Mouse (Mus musculus) monocyte, adult 2 months (primary cell): ENCODE data around the gene Tmem156.
A peak's percentile ranks its signal among the peaks of the same experiment; 100 is the strongest.

Experiments
- DNase-seq, 2 experiments: peaks; one replicate each; pipeline ENCODE4 v3.0.0; 2022; ENCODE audit warnings: low spot score in 2 of 2, low read depth in 1 of 2

The Tmem156 gene

DNA sequence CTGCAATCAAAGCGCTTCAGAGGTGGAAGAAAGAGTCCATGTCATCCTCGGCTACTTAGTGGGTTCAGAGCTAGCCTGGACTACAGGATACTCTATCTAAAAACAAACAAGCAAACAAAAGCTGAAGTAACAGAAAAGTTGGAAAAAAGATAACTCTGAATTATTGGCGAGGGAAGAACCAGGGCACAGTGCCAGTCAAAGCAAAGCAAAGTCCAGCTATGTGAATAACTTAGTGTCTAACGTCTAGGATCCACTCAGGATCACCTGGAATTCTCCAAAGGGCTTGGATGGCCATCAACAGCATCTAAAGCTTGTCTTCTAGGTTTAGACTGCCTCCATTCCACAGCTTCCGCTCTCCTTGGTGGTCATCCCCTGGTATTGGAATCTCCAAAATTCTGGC is 5.5 kb upstream of the Tmem156 start:
- no peak for DNase-seq

DNA sequence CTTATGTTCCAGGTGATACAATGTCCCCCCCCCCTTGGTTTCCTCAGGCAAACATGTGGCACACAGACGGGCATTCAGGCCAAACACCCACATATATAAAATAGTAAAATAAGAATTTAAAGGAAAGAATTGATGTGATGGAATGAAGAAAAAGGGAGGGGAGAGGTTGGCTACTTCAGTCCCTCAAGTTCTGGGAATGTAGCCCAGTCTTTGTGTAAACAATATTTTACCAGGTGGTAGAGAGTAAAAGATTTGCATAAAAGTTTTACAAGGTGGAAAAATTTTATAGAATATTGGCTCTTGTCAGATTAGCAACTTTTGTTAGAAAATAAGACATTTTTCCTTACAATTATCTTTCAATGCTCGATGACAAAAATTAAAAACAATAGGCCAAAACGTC is 4.9 kb upstream of the Tmem156 start:
- DNase-seq: no peak

DNA sequence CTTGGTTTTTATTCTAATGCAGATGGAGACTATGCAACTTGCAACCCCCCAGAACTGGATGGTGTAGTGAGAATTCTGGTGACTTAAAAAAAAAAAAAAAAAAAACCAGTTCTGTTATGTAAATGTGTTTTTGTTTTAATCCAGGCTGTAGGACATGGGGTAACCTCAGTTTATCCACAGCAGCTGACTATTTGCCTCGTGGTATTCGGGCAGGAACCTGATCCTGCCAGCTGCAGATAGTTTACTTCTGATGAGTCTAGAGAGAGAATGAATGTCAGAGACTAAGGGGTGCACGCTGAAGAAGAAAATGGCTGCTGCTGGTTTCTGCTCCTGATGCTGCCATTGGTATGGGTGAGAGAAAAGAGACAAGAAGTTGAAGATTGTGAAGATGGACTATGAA is 4.2 kb upstream of the Tmem156 start:
- DNase-seq: no peak

DNA sequence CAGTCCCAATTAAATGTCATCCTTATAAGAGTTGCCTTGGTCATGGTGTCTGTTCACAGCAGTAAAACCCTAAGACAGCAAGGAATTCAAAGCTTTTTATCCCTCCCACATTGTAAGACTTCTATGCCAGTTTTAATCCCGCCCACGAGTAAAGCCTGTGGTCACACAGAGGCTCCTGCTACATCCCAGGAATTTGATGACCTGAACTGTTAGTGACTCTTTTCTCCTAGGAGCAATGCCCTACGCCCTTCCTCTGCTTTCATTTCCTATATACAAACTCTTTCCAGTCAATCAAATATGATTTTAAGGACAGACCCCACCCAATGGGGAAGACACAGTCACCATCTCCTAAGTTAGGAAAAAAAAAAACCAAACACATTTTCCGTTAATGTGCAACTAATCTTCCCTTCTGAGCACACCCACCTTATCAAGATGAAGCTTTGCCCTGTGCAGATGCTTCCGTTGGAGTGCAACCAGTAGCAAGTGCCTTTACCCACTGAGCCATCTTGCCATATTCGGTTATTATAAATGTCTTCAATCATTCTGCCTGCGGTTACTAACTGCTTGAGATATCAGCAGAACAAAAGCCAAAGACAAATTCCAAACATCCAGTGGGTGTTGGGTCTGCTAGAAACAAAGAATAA is 3.1 kb upstream of the Tmem156 start:
- no peak for DNase-seq

DNA sequence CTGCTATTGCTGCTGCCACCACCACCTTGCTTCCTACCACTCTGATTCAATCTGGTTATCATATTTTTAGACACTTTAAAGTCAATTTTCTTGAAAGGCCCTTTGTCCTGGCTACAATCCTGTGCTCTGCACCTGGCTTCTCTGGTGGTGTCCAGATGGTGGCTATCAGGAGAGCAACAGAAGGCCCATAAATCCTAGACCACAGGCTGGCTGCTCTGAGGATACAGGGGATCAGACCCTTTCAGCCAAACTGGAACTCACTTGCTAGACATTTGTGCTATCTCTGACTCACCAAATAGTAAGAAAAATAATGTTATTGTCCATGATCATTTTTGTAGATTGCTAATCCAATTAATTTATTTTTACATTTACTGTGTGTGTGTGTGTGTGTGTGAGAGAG is 1.8 kb upstream of the Tmem156 start:
- DNase-seq: no peak

DNA sequence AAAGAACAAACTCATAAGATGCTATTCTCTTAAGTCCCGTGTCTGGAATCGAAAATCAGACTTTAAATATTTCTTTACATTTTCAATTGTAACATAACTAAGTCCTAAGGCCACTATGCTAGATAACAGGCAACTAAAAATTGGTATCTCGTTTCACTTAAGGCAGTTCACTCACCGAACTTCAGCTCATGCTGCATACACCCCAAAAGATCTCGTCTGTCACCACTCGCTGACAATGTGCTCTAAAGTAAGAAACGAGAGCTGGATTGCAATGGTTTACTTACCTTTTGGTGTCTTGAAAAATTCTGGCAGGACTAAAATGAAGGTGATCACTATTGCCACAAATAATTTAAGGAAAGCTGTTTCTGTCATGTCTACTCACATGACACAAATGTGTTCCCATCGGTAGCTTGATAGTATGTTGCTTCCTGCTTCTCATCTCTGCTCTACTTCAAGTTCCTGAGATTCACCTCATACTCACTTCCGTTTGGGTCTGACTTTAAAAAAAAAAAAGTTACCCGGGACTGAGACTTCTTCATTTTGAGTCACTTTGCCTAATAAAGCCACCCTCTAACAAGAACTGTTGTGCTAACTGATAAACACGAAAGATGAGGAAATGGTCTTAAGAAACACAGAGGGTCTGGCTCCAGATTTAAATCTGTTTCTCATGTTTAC is 611 bp downstream of the Tmem156 start:
- DNase-seq: no peak

DNA sequence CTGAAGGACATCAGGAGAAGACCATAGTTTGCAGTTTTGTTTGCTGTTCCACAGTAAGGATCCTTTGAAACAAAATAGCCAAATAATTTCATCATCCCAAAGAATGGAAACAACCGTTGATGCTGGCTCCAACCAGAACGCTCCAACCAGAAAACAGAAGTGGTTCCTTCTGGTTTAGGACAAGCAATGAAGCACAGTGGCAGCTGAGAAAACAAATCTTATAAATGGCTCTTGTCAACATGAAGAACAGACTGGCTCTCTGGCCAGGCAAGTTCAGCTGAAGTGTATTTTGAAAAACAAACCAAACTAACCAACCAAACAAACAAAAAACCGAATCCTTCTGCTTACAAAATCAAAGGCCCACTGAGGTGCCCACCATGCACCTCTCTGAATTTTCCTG is 2.2 kb downstream of the Tmem156 start:
- no peak for DNase-seq

DNA sequence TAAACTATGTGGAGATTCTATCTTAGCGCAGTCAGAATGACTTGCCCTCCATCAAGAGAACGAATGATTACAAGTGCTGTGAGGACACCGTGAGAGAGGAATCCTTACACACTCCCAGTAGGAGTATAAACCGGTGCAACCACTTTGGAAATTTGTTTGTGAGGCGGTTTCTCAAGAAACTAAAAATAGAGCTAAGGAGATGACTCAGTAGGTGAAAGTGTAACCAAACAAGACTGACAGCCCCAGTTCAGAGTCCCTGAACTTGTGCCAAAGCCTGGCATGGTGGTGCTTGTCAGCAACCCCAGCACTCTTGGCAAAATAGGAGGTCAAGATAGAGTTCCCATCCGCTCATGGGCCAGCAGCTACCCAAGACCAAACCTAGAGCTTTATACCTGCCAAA is 5.4 kb downstream of the Tmem156 start:
- DNase-seq: no peak

DNA sequence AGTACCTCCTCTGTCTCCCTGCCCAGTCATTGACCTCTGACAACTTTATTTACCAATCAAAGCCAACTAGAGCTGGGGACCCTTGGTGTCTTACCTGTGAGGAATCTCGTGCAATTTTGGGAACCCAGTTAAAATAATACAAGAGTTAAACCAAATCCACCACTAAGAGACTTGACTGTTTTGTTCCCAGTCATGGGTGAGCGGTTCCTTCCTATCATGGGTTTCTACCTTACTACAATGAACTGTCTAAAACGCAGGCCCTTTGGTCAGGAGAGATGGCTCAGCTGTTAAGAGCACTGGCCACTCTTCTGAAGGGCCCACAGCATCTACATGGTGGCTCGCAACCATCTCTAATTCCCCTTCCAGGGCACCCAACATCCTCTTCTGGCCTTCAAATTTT is 10.1 kb downstream of the Tmem156 start:
- no peak for DNase-seq

DNA sequence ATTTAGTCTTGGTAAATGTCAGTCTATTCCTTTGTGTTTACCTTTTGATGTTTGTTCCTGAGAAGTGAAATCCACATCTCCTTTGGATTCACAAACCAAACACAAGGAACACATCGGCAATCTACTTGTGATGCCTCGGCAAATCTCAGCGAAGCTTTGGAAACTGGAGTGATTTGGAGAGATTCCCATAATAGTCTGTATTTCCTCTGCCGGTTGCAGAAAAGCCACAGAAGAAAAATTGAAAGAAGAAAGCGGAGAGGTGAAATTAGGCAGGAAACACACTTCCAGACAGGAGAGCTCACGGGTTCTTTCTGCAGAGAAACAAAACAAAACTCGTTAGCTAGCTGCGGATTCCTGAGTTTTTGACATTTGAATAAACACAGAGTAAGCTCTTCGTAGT is 12.1 kb downstream of the Tmem156 start:
- no peak for DNase-seq

DNA sequence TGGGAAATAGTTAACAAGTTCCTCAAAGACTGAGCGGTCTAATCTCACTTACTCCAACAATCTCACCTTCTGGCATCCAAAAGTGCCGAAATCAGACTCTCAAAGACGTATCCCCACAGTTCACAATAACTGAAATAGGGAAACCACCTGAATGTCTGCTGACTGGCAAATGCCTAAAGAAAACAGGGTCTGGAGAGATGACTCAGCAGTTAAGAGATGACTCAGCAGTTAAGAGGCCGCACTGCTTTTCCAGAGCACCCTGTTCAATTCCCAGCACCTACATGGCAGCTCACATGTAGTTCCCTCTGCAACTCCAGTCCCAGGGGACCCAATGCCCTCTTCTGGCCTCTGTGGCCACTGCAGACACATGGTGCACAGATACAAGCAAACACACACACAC is 13.9 kb downstream of the Tmem156 start:
- DNase-seq: no peak

DNA sequence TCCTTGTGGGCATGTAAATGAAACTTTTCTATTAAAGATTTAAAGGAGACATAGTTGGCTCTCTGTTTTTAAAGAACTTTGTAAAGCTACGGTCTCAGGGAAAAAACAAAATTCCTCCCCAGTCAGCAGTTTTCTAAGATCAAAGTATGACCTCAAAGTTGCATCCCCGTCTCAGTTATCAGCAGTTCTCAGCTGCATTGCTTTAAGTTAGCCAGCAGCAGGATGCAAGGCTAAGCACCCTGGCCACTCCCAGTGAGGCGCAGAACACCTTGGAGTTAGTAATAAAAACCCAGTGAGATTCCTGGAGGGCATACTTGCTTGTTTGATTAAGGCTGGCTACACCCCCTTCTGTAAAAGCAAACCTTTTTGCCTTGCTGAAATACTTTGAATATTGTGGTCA is 15.2 kb downstream of the Tmem156 start:
- no peak for DNase-seq

DNA sequence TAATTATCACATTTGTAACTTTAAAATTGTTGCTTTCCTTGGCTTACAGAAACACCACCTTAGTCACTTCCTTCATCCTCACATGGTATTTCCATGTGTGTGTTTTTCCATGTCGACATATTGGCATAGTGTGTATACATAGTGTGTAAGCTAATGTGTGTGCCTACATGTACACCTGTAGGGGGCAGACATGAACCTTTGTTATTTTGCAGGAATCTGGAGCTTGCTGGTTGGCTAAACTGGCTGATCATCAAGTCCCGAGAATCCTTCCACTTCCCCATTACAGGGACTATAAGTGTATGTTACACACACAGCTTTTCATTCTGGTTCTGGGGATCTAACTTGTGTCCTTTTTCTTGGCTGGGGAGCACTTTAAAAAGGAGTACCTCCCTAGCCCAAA is 15.8 kb downstream of the Tmem156 start:
- peak in 1 of 2 experiments; percentile 14 for DNase-seq

DNA sequence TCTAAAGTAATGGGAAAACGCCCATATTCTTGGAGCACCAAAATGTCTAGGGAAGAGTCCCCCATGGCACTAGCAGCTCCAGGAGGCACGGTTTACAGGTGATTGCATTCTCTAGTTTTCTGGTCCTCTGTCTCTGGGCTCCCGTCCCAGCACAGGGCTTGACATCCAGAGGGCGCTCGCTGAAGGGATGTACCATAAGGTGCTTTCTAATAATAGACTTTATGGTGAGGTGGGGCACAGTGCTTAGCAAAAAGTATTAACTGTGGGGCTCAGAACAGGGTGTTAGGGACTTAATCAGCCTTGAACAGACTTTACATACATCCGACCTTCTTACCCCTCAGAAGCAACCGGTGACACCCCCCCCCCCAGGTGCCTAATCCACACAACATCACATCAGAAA is 17.2 kb downstream of the Tmem156 start:
- no peak for DNase-seq

DNA sequence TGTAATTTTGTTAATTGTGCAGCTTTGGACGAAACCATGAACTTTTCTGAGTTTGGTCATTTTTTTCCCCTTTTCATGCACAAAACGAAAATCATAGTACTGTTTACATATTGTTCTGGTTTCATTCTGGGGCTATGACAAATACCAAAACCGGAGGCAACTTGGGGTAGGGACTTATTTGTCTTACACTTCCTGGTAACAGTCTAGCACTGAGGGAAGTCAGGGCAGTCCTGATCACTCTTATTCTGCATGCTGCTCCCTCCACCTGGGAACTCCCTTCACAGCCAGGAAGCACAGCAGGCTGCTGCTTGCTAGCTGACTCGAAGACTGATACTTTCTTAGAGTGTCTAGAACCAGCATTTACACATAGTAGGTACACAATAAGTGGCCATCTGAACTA is 18.7 kb downstream of the Tmem156 start:
- no peak for DNase-seq

DNA sequence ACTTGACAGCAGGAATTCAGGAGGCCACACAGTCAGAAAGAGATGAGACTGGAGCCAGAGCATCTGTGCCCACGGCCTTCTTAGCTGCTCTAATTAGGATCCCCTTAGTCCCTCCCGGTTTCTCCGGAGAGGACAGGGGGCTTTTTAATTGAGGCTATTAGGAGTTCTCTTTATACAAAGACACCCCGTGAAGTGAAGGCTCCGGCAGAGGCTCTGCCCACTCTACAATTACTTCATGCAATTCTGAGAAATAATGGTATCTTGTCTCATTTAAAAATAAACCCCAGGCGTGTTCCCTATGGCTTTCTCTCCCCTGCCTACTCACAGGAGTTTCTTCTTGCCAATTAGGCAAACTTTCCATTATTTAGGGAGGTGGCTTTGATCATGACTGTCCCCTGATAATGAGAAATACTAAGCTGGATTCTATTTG is 20.2 kb downstream of the Tmem156 start:
- DNase-seq: no peak

DNA sequence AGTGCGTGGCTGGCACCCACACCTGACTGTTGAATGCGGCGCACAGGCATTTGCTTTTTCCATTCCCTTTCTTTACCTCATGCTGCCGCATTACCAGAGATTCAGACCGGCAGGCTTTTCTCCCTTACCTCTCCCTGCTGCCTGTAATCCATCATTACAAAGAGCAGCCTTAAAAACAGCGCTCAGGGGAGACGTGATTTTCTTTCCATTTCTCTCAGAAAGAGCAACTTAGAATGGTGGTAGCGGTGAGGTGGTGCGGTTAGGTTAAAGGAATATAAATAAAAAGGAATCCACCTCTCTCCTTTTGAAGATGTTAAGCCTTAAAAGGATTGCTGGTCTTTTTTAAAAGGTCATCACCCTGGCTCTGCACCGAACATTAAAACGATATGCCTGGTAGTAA is 22.1 kb downstream of the Tmem156 start:
- no peak for DNase-seq

DNA sequence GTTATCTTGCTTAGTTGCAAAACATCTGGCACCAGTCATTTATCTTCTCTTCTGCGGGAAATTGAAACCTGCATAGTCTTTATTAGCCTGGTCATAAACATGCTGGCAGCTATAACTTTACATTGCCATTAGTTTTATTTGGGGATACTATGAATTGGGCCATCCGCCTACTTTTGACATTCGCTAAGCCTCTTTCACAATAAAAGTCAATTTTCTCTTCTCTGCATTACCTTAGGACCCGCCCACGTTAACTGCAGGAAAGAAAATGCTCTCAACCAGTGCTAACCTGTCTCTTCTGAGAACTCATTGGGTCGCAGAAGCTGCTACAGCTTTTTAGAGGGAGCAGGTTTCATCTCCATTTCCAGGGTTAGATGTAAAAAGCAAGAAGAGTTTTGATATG is 23.8 kb downstream of the Tmem156 start:
- no peak for DNase-seq

DNA sequence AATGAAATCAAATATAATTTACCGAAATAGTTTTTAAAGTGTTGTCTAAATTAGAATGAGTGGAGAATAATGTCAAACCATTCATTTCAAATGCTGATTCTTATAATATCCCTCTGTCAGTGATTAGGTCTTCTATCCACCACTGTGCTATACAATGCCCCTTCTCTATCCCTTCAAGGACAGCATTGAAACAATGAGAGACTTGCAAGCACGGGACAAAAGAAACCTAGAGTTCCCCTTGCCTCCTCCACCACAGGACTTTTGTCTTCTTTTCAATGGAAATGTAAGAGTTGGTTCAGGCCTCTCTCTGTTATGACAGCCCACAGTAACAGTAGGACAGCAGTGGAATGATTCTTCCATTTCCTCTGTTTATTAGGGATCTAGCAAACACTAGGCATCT is 28.7 kb downstream of the Tmem156 start:
- no peak for DNase-seq

DNA sequence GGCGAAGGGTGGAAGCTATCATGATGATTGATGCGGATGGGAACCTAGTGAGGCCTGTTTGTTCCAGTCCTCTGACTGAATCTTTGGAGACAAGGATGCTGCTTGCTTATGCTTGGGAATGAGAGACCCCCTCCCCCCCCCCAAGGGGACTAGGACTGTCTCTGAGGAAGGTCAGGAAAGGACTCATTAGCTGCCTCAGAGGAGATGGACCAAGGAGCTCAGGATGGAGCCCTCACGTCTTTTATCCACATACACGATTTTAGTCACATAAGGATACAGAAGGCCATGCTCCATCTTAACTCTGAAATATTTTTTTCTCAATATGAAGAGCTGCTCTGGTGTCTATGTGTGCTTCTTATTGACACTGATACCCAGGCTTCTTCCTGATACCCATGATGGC is 29.7 kb downstream of the Tmem156 start:
- DNase-seq: no peak

DNA sequence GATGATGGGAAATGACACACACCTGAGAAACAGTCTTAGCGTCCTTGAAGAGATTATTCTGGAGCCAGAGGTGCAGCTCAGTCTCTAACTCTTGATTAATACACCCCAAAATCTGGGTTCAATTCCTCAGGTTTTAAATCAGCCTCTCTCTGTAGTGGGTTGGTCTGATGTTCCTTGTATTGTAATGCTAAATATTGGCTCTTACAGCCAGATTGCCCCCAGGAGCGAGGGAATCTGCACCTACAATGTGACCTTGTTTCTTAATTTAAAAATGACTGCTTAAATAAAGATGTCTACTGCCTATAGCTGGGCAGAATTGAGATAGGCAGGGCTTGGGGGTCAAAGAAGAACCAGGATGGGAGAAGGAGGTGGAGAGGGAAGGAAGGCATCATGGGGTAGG is 32.1 kb downstream of the Tmem156 start:
- no peak for DNase-seq

DNA sequence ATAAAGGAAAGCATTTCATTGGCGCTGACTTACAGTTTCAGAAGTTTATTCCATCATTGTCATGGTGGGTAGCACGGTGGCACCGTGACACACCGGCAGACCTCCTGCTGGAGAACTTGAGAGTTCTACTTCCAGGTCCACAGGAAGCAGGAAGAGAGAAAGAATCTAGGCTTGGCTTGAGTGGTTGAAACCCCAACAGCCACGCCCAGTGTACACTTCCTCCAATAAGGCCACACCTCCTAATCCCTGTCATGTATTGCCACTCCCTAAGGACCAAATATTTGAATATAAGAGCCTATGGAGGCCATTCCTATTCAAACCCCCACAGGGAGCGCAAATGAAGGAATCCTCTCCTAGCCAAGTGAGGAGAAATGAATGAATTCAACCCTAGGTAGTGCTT is 34.3 kb downstream of the Tmem156 start:
- DNase-seq: no peak

DNA sequence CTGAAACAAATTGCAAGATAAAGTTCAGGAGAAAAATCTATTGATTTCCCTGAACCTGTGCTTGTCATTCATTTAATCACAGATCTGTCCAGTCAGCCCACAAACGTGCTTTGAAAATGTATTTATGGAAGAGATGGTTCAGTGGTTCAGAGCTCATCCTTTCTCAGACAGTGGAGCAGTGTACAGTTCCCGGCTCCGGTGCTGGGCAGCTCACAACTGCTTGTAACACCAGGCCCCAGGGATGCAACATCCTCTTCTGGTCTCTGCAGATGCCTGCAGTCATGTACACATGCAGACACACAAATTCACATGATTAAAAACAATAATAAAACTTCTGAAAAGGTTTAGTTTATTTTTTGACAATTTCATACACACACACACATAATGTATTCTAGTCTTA is 40.4 kb downstream of the Tmem156 start:
- no peak for DNase-seq
